Mouse (Mus musculus): ENCODE results near the gene Rasgrp2.

- no peak for TF ChIP-seq USF1 (IDR thresholded peaks at IDR 0.05; ENCODE audit: low read depth)
- no peak for TF ChIP-seq MYOG (IDR thresholded peaks at IDR 0.05; ENCODE audit: control insufficient read depth, extremely low read depth, insufficient read length)
These were observed 2.1 kb downstream of the Rasgrp2 start for GRCm38 (mm10) chr19:6401131-6401815.

Data from C2C12 (cell line).